Mouse (Mus musculus): ENCODE results near the gene Mrpl47. TPM values are rescaled to one million over a fixed set of nuclear protein-coding genes. Genes with fewer than 3 reads are reported as not detected.
A peak's percentile ranks its signal among the peaks of the same experiment; 100 is the strongest.

The Mrpl47 gene
- polyA plus RNA-seq (2012; rRNA removed) = 0.44 and 0.60 TPM in 2 replicates

- WGBS = under 1% methylated on average over 31 of the region's 31 CpGs
- no peaks in the 10 kb centered on the region for H3K27me3 ChIP-seq (ENCODE audit: control insufficient read depth, insufficient read depth, low read length)
- TF ChIP-seq CTCF (IDR thresholded peaks at IDR 0.05; ENCODE audit: extremely low read depth, insufficient read length, insufficient replicate concordance, low read depth, low read length) (no peak), POLR2A (IDR thresholded peaks at IDR 0.05; ENCODE audit: low read depth, low read length) (no peak)
- H3K36me3 ChIP-seq (ENCODE audit: control insufficient read depth, insufficient read depth, low read length) = peaks cover 13% of the 10 kb centered on the region; the same call in 1 of the 2 replicates
- peak within 1 kb of the TSS; percentile 74 for H3K4me3 ChIP-seq (ENCODE audit: low read depth, low read length)
- peaks cover 3% of the 10 kb centered on the region for H3K4me1 ChIP-seq (ENCODE audit: control insufficient read depth, insufficient read depth, insufficient read length, low read length)
- H3K27ac ChIP-seq (ENCODE audit: insufficient read depth, low read depth, low read length) = peak within 1 kb of the TSS; percentile 71
These were observed at the start of gene Mrpl47 for GRCm38 (mm10) chr3:32737172-32737655. TSS of gene Mrpl47 (minus strand) at chr3:32737605.

GRCm38 (mm10) chr3:32770781-32771180, 33.4 kb upstream of the Mrpl47 start:
- Histone ChIP-seq H3K36me3 (ENCODE audit: control insufficient read depth, insufficient read depth, low read length) (no peaks in the 10 kb centered on the region), H3K4me1 (ENCODE audit: control insufficient read depth, insufficient read depth, insufficient read length, low read length) (no peaks in the 10 kb centered on the region), H3K27me3 (ENCODE audit: control insufficient read depth, insufficient read depth, low read length) (no peaks in the 10 kb centered on the region), H3K4me3 (ENCODE audit: low read depth, low read length) (no peak overlapping the region), H3K27ac (ENCODE audit: insufficient read depth, low read depth, low read length) (no peak overlapping the region)
- 38% methylated on average over 2 of the region's 2 CpGs for WGBS
- TF ChIP-seq CTCF (IDR thresholded peaks at IDR 0.05; ENCODE audit: extremely low read depth, insufficient read length, insufficient replicate concordance, low read depth, low read length) (no peak), POLR2A (IDR thresholded peaks at IDR 0.05; ENCODE audit: low read depth, low read length) (no peak)

DNA sequence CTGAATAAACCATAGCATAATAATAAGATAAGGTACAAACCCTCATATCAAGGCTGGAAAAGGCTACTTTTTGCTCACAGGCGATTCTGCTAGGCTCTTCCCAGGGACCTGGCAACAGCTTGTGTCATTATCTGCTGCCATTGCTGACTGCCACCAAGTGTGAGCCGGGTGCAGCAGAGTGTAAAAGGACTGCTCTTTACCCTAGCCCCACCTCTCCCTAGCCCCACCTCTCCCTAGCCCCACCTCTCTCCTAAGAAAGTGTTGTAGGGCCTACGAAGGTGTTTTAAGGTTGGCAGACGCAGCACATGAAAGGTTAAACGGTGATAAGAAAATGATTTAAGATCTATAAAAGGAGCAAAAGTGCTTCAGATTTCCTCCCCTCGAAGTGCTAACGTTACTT, 26.5 kb upstream of the Mrpl47 start:
- WGBS = 29% methylated on average over 7 of the region's 7 CpGs
- H3K27me3 ChIP-seq (ENCODE audit: control insufficient read depth, insufficient read depth, low read length) = no peaks in the 10 kb centered on the region
- H3K4me1 ChIP-seq (ENCODE audit: control insufficient read depth, insufficient read depth, insufficient read length, low read length) = no peaks in the 10 kb centered on the region
- no peak overlapping the region for H3K27ac ChIP-seq (ENCODE audit: insufficient read depth, low read depth, low read length)
- H3K36me3 ChIP-seq (ENCODE audit: control insufficient read depth, insufficient read depth, low read length) = no peaks in the 10 kb centered on the region
- no peak overlapping the region for H3K4me3 ChIP-seq (ENCODE audit: low read depth, low read length)
- TF ChIP-seq CTCF (IDR thresholded peaks at IDR 0.05; ENCODE audit: extremely low read depth, insufficient read length, insufficient replicate concordance, low read depth, low read length) = no peak
- no peak for TF ChIP-seq POLR2A (IDR thresholded peaks at IDR 0.05; ENCODE audit: low read depth, low read length)

GRCm38 (mm10) chr3:32762962-32763361, 25.6 kb upstream of the Mrpl47 start:
- TF ChIP-seq CTCF (IDR thresholded peaks at IDR 0.05; ENCODE audit: extremely low read depth, insufficient read length, insufficient replicate concordance, low read depth, low read length) (no peak), POLR2A (IDR thresholded peaks at IDR 0.05; ENCODE audit: low read depth, low read length) (no peak)
- Histone ChIP-seq H3K4me1 (ENCODE audit: control insufficient read depth, insufficient read depth, insufficient read length, low read length) (no peaks in the 10 kb centered on the region), H3K4me3 (ENCODE audit: low read depth, low read length) (no peak overlapping the region), H3K36me3 (ENCODE audit: control insufficient read depth, insufficient read depth, low read length) (no peaks in the 10 kb centered on the region), H3K27ac (ENCODE audit: insufficient read depth, low read depth, low read length) (no peak overlapping the region), H3K27me3 (ENCODE audit: control insufficient read depth, insufficient read depth, low read length) (no peaks in the 10 kb centered on the region)
- WGBS = 61% methylated on average over 8 of the region's 8 CpGs

DNA sequence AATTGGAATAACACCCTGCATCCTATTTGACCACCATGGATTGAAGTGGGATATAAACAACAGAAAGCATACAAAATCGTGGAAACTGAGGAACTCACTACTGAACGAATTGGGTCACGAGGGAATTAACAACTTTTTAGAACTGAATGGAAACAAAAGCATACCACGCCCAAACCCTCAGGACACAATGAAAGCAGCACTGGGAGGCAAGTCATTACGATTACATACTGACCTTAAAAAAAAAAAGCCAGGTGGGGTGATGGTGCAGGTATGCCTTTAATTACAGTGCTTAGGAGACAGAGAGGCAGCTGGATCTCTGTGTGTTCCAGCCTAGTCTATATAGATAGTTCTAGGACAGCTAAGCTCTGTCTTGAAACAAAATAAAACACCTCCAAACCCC, 21.8 kb upstream of the Mrpl47 start:
- no peak for TF ChIP-seq CTCF (IDR thresholded peaks at IDR 0.05; ENCODE audit: extremely low read depth, insufficient read length, insufficient replicate concordance, low read depth, low read length)
- TF ChIP-seq POLR2A (IDR thresholded peaks at IDR 0.05; ENCODE audit: low read depth, low read length) = no peak
- Histone ChIP-seq H3K27ac (ENCODE audit: insufficient read depth, low read depth, low read length) (no peak overlapping the region), H3K4me1 (ENCODE audit: control insufficient read depth, insufficient read depth, insufficient read length, low read length) (no peaks in the 10 kb centered on the region), H3K36me3 (ENCODE audit: control insufficient read depth, insufficient read depth, low read length) (peaks cover 3% of the 10 kb centered on the region; the same call in 1 of the 2 replicates), H3K27me3 (ENCODE audit: control insufficient read depth, insufficient read depth, low read length) (no peaks in the 10 kb centered on the region), H3K4me3 (ENCODE audit: low read depth, low read length) (no peak overlapping the region)
- WGBS = 71% methylated on average over 5 of the region's 5 CpGs

DNA sequence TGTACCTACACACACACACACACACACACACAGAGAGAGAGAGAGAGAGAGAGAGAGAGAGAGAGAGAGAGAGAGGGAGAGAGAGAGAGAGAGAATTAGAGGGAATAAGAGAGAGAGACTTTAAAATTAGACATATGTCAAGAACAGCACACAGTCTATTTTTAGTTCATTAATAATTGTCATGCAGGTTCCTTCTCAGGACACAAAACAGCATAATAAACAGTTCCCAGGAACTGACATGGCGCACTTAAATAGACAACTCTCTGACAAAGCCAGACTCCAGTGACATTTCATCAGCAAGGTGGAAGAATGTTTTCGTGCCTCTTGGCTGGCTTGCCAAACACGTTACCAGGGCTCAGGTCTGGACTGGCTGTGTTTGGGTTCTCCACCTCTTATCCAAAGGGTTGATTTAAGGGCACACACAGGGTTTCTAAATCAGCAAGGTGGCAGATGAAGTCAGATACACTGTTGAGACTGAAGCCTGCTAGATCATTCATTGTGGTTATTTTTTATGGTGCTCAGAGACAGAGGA, 17.0 kb upstream of the Mrpl47 start:
- Histone ChIP-seq H3K4me1 (ENCODE audit: control insufficient read depth, insufficient read depth, insufficient read length, low read length) (no peaks in the 10 kb centered on the region), H3K36me3 (ENCODE audit: control insufficient read depth, insufficient read depth, low read length) (peaks cover 40% of the 10 kb centered on the region), H3K4me3 (ENCODE audit: low read depth, low read length) (no peak overlapping the region), H3K27me3 (ENCODE audit: control insufficient read depth, insufficient read depth, low read length) (no peaks in the 10 kb centered on the region), H3K27ac (ENCODE audit: insufficient read depth, low read depth, low read length) (no peak overlapping the region)
- WGBS = 95% methylated on average over 3 of the region's 3 CpGs
- no peak for TF ChIP-seq POLR2A (IDR thresholded peaks at IDR 0.05; ENCODE audit: low read depth, low read length)
- TF ChIP-seq CTCF (IDR thresholded peaks at IDR 0.05; ENCODE audit: extremely low read depth, insufficient read length, insufficient replicate concordance, low read depth, low read length) = no peak

GRCm38 (mm10) chr3:32749820-32750579, 12.6 kb upstream of the Mrpl47 start:
- Histone ChIP-seq H3K36me3 (ENCODE audit: control insufficient read depth, insufficient read depth, low read length) (peaks cover 71% of the 10 kb centered on the region), H3K27me3 (ENCODE audit: control insufficient read depth, insufficient read depth, low read length) (no peaks in the 10 kb centered on the region), H3K27ac (ENCODE audit: insufficient read depth, low read depth, low read length) (no peak overlapping the region), H3K4me1 (ENCODE audit: control insufficient read depth, insufficient read depth, insufficient read length, low read length) (no peaks in the 10 kb centered on the region), H3K4me3 (ENCODE audit: low read depth, low read length) (no peak overlapping the region)
- TF ChIP-seq CTCF (IDR thresholded peaks at IDR 0.05; ENCODE audit: extremely low read depth, insufficient read length, insufficient replicate concordance, low read depth, low read length) = no peak
- no peak for TF ChIP-seq POLR2A (IDR thresholded peaks at IDR 0.05; ENCODE audit: low read depth, low read length)
- 94% methylated on average over 4 of the region's 4 CpGs for WGBS
